Mouse (Mus musculus) testis, postnatal 10 days (tissue): ENCODE results near the gene Gm43517.
A peak's percentile ranks its signal among the peaks of the same experiment; 100 is the strongest.

Experiments used
- DNase-seq: peaks from one replicate; pipeline ENCODE4 v3.0.0; 2021; ENCODE audit warnings: low spot score

Gene Gm43517

GRCm38 (mm10) chr12:49384876-49385630, at the start of gene Gm43517:
Gene Gm43517 (plus strand): TSS chr12:49385174.
- DNase-seq = peak; percentile 50

- no peak for DNase-seq
These were observed 35.3 kb upstream of the Gm43517 start for GRCm38 (mm10) chr12:49349697-49350096.

- DNase-seq = no peak
These were observed 16.0 kb upstream of the Gm43517 start for GRCm38 (mm10) chr12:49368931-49369330.

GRCm38 (mm10) chr12:49372170-49372569, 12.8 kb upstream of the Gm43517 start:
- no peak for DNase-seq

GRCm38 (mm10) chr12:49373176-49373575, 11.8 kb upstream of the Gm43517 start:
- DNase-seq = no peak

- no peak for DNase-seq
These were observed 11.0 kb upstream of the Gm43517 start for GRCm38 (mm10) chr12:49373821-49374605.

- DNase-seq = no peak
These were observed 10.4 kb upstream of the Gm43517 start for GRCm38 (mm10) chr12:49374606-49374995.

- DNase-seq = no peak
These were observed 9.3 kb upstream of the Gm43517 start for GRCm38 (mm10) chr12:49375427-49376317.

- no peak for DNase-seq
These were observed 8.5 kb upstream of the Gm43517 start for GRCm38 (mm10) chr12:49376318-49376992.

- no peak for DNase-seq
These were observed 7.5 kb upstream of the Gm43517 start for GRCm38 (mm10) chr12:49377281-49377970.

GRCm38 (mm10) chr12:49378920-49379319, 6.1 kb upstream of the Gm43517 start:
- DNase-seq = no peak

GRCm38 (mm10) chr12:49379446-49379845, 5.5 kb upstream of the Gm43517 start:
- DNase-seq = no peak

- DNase-seq = no peak
These were observed 4.5 kb upstream of the Gm43517 start for GRCm38 (mm10) chr12:49380442-49380841.

GRCm38 (mm10) chr12:49381031-49381525, 3.9 kb upstream of the Gm43517 start:
- no peak for DNase-seq

- no peak for DNase-seq
These were observed 3.1 kb upstream of the Gm43517 start for GRCm38 (mm10) chr12:49381721-49382365.

GRCm38 (mm10) chr12:49382565-49383520, 2.1 kb upstream of the Gm43517 start, which contains the start of gene Foxg1:
Gene Foxg1 (plus strand): TSS chr12:49382660.
- DNase-seq = no peak

GRCm38 (mm10) chr12:49383521-49384133, 1.3 kb upstream of the Gm43517 start:
- DNase-seq = no peak

- no peak for DNase-seq
These were observed 589 bp upstream of the Gm43517 start for GRCm38 (mm10) chr12:49384295-49384875.
